Mouse (Mus musculus) heart, postnatal 10 days (tissue): ENCODE results near the gene Olfr498. TPM values are rescaled to one million over a fixed set of nuclear protein-coding genes. Genes with fewer than 3 reads are reported as not detected.

Experiments used
- DNase-seq, 2 experiments: peaks; one replicate each; pipeline ENCODE4 v3.0.0; 2021
- intact Hi-C: fragments of 180-260 bp; cut with DNase I; formaldehyde crosslinking; loops from one replicate; pipeline ENCODE4 v1.15.1; 2025
- total RNA-seq, 2 experiments: library from RNA; stranded (reverse); gene quantifications; 2 replicates each; pipeline ENCODE4 v1.2.3; 2021

Olfr498 gene
- total RNA-seq: not detected

DNA sequence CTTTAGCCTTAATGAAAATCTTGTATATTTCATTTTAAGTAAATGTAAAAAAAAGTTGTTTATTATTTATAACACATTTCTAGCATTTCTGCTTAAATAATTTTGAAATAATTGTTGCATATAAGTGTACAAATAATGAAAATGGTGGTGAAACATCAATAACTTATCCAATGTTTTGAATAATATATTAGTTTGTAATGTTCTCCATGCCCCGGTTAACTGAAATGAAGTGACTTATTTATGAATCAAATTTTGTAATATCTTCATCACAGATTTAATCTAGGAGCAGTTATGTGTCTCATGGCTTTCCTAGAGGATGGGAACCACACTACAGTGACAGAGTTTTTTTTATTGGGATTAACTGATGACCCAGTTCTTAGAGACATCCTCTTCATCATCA lies at the start of gene Olfr498:
Gene Olfr498 (plus strand): TSS at position 301 of the 400 bp plus-strand sequence.
- DNase-seq: no peak
- intact Hi-C loops: no loop called here

DNA sequence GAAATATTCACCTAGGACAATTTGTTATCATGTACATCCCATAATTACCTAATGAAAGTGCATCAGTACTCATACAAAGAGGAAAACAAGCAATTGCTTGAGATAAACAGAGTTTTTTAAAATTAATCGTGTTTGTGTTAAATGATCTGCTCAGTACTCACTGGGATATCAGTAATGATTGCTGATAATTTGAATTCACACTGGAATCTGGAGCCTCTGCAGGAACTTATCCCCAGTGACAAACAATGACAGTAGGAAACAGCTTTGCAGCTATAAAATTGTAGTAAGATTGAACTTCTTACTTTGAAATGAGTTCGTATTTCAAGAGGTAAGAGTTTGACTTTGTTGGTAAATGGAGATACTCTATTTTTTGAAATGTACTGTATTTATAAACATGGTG lies 45.0 kb upstream of the Olfr498 start, which contains the start of gene Olfr497:
Gene Olfr497 (plus strand): TSS at position 301 of the 400 bp plus-strand sequence.
- no peak for DNase-seq
- intact Hi-C loops: no loop called here

Other genes with a start within 250 kb of the Olfr498 start
- gene Olfr488, start 207.0 kb upstream of the Olfr498 start, total RNA-seq: not detected
- gene Olfr490, start 176.4 kb upstream of the Olfr498 start, total RNA-seq: not detected
- gene Olfr491, start 151.9 kb upstream of the Olfr498 start, total RNA-seq: not detected
- gene Olfr492, start 141.7 kb upstream of the Olfr498 start, total RNA-seq: not detected
- not detected for gene Olfr493, start 118.3 kb upstream of the Olfr498 start, total RNA-seq
- not detected for gene Olfr494, start 100.0 kb upstream of the Olfr498 start, total RNA-seq
- not detected for gene Olfr495, start 72.2 kb upstream of the Olfr498 start, total RNA-seq
- gene Olfr497, start 44.9 kb upstream of the Olfr498 start, total RNA-seq: not detected
- not detected for gene Olfr502, start 59.7 kb downstream of the Olfr498 start, total RNA-seq
- gene Olfr503, start 79.2 kb downstream of the Olfr498 start, total RNA-seq: not detected
- not detected for gene Olfr504, start 100.5 kb downstream of the Olfr498 start, total RNA-seq
- not detected for gene Olfr506, start 145.5 kb downstream of the Olfr498 start, total RNA-seq
- gene Olfr507, start 156.5 kb downstream of the Olfr498 start, total RNA-seq: not detected
- not detected for gene Olfr508, start 164.7 kb downstream of the Olfr498 start, total RNA-seq
- not detected for gene Olfr509, start 186.6 kb downstream of the Olfr498 start, total RNA-seq
- not detected for gene Olfr510, start 201.1 kb downstream of the Olfr498 start, total RNA-seq
- gene Olfr512, start 248.0 kb downstream of the Olfr498 start, total RNA-seq: not detected